Mouse (Mus musculus) CD4-positive helper T cell, adult 2 months (primary cell): ENCODE measurements around the gene Adat3.
"Not testable (repeated sequence)": the region's sequence is repeated elsewhere in the genome, so short reads cannot be mapped to it uniquely, and the experiment has no call there.

Experiments used
- DNase-seq: peaks from one replicate; pipeline ENCODE4 v3.0.0-alpha.2; 2012; ENCODE audit warnings: low read depth, missing footprints, low spot score

Gene Adat3

DNA sequence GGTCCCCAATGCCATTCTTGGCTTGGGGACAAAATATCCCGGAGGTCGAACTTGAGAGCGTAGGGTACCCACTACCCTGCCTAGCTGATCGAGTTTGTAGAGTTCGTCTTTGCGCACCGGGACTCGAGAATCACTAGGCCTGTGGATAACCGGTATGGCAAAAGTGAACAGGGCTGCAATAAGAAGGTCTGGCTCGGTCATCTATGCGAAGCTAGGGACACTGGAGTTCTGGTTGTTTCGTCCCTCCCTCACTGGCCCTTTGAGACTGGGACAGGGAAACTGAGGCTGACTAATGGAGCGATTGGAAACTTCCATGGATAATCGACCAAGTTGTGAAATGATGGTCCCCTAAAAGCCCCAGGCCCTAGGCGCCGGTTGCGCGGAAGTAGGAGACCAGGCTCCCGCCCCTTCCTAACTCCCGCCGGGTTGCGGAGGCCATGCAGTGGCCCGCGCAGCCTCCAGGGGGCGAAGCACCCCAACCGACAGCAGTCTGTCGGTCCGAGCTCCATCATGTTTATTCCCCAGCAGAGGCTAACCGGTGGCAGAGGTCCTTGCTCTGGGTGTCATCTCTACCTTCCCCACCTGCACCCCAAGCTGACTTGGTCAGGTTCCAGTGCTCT lies 24.4 kb upstream of the Adat3 start:
- DNase-seq: peak; percentile 94

GRCm38 (mm10) chr10:80578911-80579310 lies 23.8 kb upstream of the Adat3 start:
- DNase-seq: peak; percentile 91

- DNase-seq: no peak
Observed at GRCm38 (mm10) chr10:80583047-80583446, 19.6 kb upstream of the Adat3 start.

- no peak for DNase-seq
Observed at GRCm38 (mm10) chr10:80584045-80584488, 18.6 kb upstream of the Adat3 start.

DNA sequence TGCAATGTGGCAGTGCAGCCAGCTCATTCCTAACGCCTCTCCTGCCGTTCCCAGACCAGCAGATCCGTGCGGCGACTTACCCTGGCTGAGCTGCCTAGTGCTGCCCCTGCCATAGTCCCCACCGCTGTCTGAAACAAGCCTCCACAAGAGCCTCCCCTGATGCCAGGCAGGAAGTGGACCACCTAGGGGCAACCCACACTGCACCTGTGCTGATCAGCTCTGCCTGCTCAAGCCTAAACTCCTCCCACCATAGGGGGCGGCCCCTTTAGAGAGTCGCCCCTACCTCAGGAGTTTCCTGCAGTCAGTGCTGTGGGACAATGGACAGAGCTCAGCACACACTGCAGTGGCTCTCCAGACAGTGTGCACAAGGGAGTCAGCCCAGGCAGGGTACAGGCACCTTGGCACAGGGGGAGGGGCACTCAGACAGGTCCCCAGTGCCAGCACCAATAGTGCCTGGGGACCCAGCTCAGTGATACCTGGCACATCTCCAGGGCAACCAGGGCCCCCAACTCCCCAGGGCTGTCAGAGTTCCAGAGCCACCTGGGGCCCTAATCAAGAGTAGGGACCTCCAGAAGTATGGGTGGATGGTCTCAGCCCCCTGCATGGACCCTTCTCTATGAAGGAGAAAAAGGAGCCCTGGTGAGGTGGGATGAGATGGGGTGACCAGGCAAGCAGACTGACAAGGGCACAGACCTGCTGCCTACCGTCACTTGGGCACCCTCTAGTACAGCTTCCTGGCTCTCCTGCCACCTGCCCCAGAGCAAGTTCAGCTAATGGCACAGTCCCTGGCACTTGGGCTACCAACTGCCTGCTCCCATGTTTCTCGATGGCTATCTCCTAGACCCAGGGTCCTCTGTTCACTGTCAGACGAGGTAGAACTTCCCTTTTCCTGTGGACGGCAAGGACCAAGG lies 17.8 kb upstream of the Adat3 start:
- DNase-seq: no peak

- no peak for DNase-seq
Observed at GRCm38 (mm10) chr10:80585581-80585980, 17.1 kb upstream of the Adat3 start.

- DNase-seq: no peak
Observed at GRCm38 (mm10) chr10:80586407-80587304, 16.0 kb upstream of the Adat3 start.

GRCm38 (mm10) chr10:80587305-80587657 lies 15.4 kb upstream of the Adat3 start:
- no peak for DNase-seq

- DNase-seq: peak; percentile 76
Observed at GRCm38 (mm10) chr10:80589127-80589878, 13.4 kb upstream of the Adat3 start.

- peak; percentile 98 for DNase-seq
Observed at GRCm38 (mm10) chr10:80589879-80590854, 12.5 kb upstream of the Adat3 start, which contains the start of gene Abhd17a. TSS of gene Abhd17a (minus strand) at chr10:80590341.

DNA sequence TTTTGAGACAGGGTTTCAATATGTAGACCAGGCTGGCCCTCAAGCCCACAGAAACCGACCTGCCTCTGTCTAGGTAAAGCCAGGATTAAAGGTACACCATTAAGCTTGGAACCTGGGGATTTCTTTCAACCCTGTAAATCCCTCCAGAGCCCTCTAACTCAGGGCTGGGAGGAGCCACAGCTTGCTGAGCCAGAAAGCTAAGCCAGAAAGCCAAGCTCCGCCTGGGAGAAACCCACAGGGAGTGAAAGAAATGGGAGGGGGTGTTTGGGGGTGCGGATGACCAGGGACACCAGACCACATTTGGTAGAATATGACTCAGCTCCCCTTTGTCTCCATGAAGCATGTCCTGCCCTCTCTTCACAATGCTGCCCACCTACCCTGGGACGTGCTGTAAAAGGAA lies 6.4 kb upstream of the Adat3 start:
- no peak for DNase-seq

GRCm38 (mm10) chr10:80603364-80603763 lies 684 bp downstream of the Adat3 start:
- DNase-seq: no peak

- DNase-seq: peak; percentile 59
Observed at GRCm38 (mm10) chr10:80604001-80604509, 1.4 kb downstream of the Adat3 start.

DNA sequence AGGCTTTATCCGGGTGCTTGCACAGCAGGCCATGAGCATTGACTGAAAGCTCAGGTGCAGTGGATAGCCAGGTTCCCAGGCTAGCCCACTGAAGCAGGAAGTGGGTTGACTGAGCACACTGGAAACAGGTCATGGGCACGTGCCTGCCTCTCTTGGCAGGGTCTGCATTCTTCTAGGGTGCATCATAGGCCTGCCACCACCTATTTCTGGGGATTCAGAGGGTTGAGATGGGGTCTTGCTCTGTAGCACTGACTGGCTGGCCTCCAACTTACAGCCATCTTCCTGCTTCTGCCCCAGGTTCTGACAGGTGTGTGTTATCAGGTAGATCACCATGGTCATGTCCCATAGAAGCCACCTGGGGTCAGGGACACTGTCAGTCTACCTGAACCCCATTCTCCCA lies 2.3 kb downstream of the Adat3 start:
- DNase-seq: no peak

GRCm38 (mm10) chr10:80605721-80606120 lies 3.0 kb downstream of the Adat3 start, which contains the start of gene Gm49322:
TSS of gene Gm49322 (plus strand) at chr10:80606021.
- DNase-seq: not testable (repeated sequence)

- DNase-seq: peak; percentile 85
Observed at GRCm38 (mm10) chr10:80606306-80606705, 3.6 kb downstream of the Adat3 start.

DNA sequence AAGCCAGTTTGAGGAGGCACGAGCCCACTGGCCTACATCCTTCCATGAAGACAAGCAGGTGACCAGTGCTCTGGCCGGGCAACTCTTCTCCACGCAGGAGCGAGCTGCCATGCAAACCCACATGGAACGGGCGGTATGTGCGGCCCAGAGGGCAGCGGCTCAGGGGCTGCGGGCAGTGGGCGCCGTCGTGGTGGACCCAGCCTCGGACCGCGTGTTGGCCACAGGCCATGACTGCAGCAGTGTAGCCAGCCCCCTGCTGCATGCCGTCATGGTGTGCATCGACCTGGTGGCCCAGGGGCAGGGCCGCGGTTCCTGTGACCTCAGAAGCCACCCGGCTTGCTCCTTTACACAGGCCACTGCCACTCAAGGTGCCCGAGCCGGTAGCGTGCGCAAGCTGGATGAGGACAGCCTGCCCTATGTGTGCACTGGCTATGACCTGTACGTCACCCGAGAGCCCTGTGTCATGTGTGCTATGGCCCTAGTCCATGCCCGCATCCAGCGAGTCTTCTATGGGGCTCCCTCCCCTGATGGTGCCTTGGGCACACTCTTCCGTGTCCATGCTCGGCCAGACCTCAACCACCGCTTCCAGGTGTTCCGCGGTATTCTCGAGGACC lies 4.2 kb downstream of the Adat3 start:
- peak; percentile 14 for DNase-seq

DNA sequence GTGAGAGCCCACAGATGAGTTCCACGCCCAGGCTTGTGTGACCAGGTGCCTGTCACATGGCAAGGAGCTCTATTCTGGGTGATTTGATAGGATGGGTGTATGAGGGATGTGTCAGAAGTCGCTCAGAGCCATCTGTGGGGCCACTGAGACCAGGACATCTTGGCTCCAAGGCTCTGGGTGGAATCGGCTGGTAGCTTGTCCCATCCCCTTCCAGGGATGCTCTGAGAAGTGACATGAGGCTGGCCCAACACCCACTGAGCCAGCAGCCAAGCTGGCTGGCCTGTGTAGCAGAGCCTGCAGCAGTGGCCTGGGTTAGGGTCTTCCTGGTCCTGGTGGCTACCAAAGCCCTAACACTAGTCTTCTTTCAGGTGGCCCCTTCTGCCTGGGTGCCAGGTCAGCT lies 5.8 kb downstream of the Adat3 start:
- DNase-seq: no peak

- no peak for DNase-seq
Observed at GRCm38 (mm10) chr10:80609269-80609924, 6.7 kb downstream of the Adat3 start.
